Mouse (Mus musculus) heart, postnatal 0 days (tissue): ENCODE measurements at regions not wholly inside any gene's neighbourhood (a gene's known extent, or its start where the extent isn't known, plus 50 kb on each side); places are given as distances from the start of the nearest gene placed in this dataset.

Source experiments
- ATAC-seq: fragments of 200-750 bp; cut with Nextera tagmentation; 2 replicates; pipeline ENCODE4 v1.8.0; 2017; ENCODE audit warnings: low read depth, moderate number of reproducible peaks, moderate library complexity; ENCODE audit not compliant: insufficient read depth
- DNase-seq: peaks from one replicate; pipeline ENCODE4 v3.0.0-alpha.2; 2016; ENCODE audit warnings: low spot score
- H3K27ac ChIP-seq: fragments of 300-500 bp; sonication (generic); 2 replicates; pipeline ENCODE4 v1.5.1; 2014; ENCODE audit warnings: low read depth, mild to moderate bottlenecking
- H3K27me3 ChIP-seq: fragments of 300-500 bp; sonication (generic); 2 replicates; pipeline ENCODE4 v1.6.1; 2014; ENCODE audit warnings: low read length, mixed read lengths; ENCODE audit not compliant: control insufficient read depth, insufficient read depth
- H3K36me3 ChIP-seq: fragments of 300-500 bp; sonication (generic); replicated peaks from 2 replicates; pipeline ENCODE4 v1.6.1; 2014; ENCODE audit warnings: low read length, mixed read lengths; ENCODE audit not compliant: control insufficient read depth, insufficient read depth
- H3K4me1 ChIP-seq: fragments of 300-500 bp; sonication (generic); 2 replicates; pipeline ENCODE4 v1.6.1; 2014; ENCODE audit warnings: antibody characterized with exemption; ENCODE audit not compliant: control insufficient read depth, insufficient read depth
- H3K4me2 ChIP-seq: fragments of 300-500 bp; sonication (generic); 2 replicates; pipeline ENCODE4 v1.6.1; 2014; ENCODE audit warnings: low read depth, mild to moderate bottlenecking, low read length, moderate library complexity
- H3K4me3 ChIP-seq: fragments of 300-500 bp; sonication (generic); 2 replicates; pipeline ENCODE4 v1.5.1; 2014; ENCODE audit warnings: low read depth, low read length
- H3K9ac ChIP-seq: fragments of 300-500 bp; sonication (generic); replicated peaks from 2 replicates; pipeline ENCODE4 v1.6.1; 2014; ENCODE audit warnings: low read depth, low read length, mixed read lengths
- H3K9me3 ChIP-seq: fragments of 300-500 bp; sonication (generic); replicated peaks from 2 replicates; pipeline ENCODE4 v1.6.1; 2016; ENCODE audit warnings: low read length; ENCODE audit not compliant: control insufficient read depth
- CTCF ChIP-seq: IDR thresholded peaks from 2 replicates; pipeline ENCODE4 v1.5.1; 2016; ENCODE audit warnings: antibody characterized with exemption, control low read depth, low read depth
- EP300 ChIP-seq: IDR thresholded peaks from 2 replicates; pipeline ENCODE4 v1.6.1; 2016; ENCODE audit warnings: antibody characterized with exemption, low read depth
- WGBS: fragments of 180-500 bp; shearing (Covaris S2); extraction: QIAGEN DNeasy Blood & Tissue Kit; methylation state at CpG from one replicate; pipeline ENCODE4 v1.1.7; 2014; 5-methylcytosine and 5-hydroxymethylcytosine counted together

GRCm38 (mm10) chr9:41792173-41792829 lies 331.8 kb downstream of the Sorl1 start:
- no peak overlapping the region for H3K27ac ChIP-seq
- H3K9ac ChIP-seq = no peak overlapping the region
- no peak for TF ChIP-seq EP300
- no peak for TF ChIP-seq CTCF
- H3K4me3 ChIP-seq = no peak overlapping the region
- no peaks in the 10 kb centered on the region for H3K27me3 ChIP-seq
- no peaks in the 10 kb centered on the region for H3K4me1 ChIP-seq
- WGBS = 83% methylated on average over 4 of the region's 4 CpGs
- ATAC-seq (no peak), DNase-seq (no peak)
- no peak overlapping the region for H3K4me2 ChIP-seq
- no peaks in the 10 kb centered on the region for H3K9me3 ChIP-seq
- H3K36me3 ChIP-seq = no peaks in the 10 kb centered on the region

GRCm38 (mm10) chr9:41791501-41792172 lies 332.5 kb downstream of the Sorl1 start:
- Histone ChIP-seq H3K27ac (no peak overlapping the region), H3K4me1 (no peaks in the 10 kb centered on the region), H3K27me3 (no peaks in the 10 kb centered on the region), H3K9me3 (no peaks in the 10 kb centered on the region), H3K9ac (no peak overlapping the region), H3K4me2 (no peak overlapping the region), H3K36me3 (no peaks in the 10 kb centered on the region), H3K4me3 (no peak overlapping the region)
- 82% methylated on average over 5 of the region's 5 CpGs for WGBS
- ATAC-seq (no peak), DNase-seq (no peak)
- TF ChIP-seq EP300 (no peak), CTCF (no peak)

- no peak for TF ChIP-seq EP300
- no peak for TF ChIP-seq CTCF
- Histone ChIP-seq H3K9me3 (0 out of 2 replicates have a peak, but pooled peaks cover 8% of the 10 kb centered on the region), H3K27ac (no peak overlapping the region), H3K4me2 (no peak overlapping the region), H3K9ac (no peak overlapping the region), H3K4me1 (no peaks in the 10 kb centered on the region), H3K27me3 (no peaks in the 10 kb centered on the region), H3K36me3 (no peaks in the 10 kb centered on the region), H3K4me3 (no peak overlapping the region)
- ATAC-seq (no peak), DNase-seq (no peak)
- WGBS = 56% methylated on average over 3 of the region's 3 CpGs
Measured at GRCm38 (mm10) chr9:41785131-41785530, 339.0 kb downstream of the Sorl1 start.

- 0 out of 2 replicates have a peak, but pooled peaks cover 3% of the 10 kb centered on the region for H3K9me3 ChIP-seq
- H3K36me3 ChIP-seq = no peaks in the 10 kb centered on the region
- TF ChIP-seq CTCF (no peak), EP300 (no peak)
- no peaks in the 10 kb centered on the region for H3K4me1 ChIP-seq
- WGBS = 90% methylated on average over 8 of the region's 8 CpGs
- no peaks in the 10 kb centered on the region for H3K27me3 ChIP-seq
- no peak overlapping the region for H3K27ac ChIP-seq
- no peak for ATAC-seq
- no peak overlapping the region for H3K4me3 ChIP-seq
- no peak overlapping the region for H3K4me2 ChIP-seq
- H3K9ac ChIP-seq = no peak overlapping the region
- no peak for DNase-seq
Measured at GRCm38 (mm10) chr9:41772281-41772902, 351.7 kb downstream of the Sorl1 start.

GRCm38 (mm10) chr9:41771276-41771675 lies 352.8 kb downstream of the Sorl1 start:
- no peak overlapping the region for H3K27ac ChIP-seq
- 0 out of 2 replicates have a peak, but pooled peaks cover 3% of the 10 kb centered on the region for H3K9me3 ChIP-seq
- H3K27me3 ChIP-seq = no peaks in the 10 kb centered on the region
- TF ChIP-seq CTCF = no peak
- no peak for TF ChIP-seq EP300
- DNase-seq (no peak), ATAC-seq (no peak)
- no peak overlapping the region for H3K9ac ChIP-seq
- no peak overlapping the region for H3K4me3 ChIP-seq
- no peaks in the 10 kb centered on the region for H3K36me3 ChIP-seq
- 77% methylated on average over 1 of the region's 1 CpGs for WGBS
- H3K4me2 ChIP-seq = no peak overlapping the region
- 0 out of 2 replicates have a peak, but pooled peaks cover 8% of the 10 kb centered on the region for H3K4me1 ChIP-seq
